Mouse (Mus musculus): Measurements from ENCODE around the gene Spint1. TPM values are rescaled to one million over a fixed set of nuclear protein-coding genes. Genes with fewer than 3 reads are reported as not detected.

Spint1 gene
- polyA plus RNA-seq, 1 experiment: 0.82 TPM

GRCm38 (mm10) chr2:119277810-119278209, 40.6 kb downstream of the Spint1 start:
- Histone ChIP-seq H3ac (ENCODE audit: control insufficient read depth, insufficient read length, low read depth) (no peak overlapping the region), H3K4me3 (ENCODE audit: insufficient read depth, poor library complexity, severe bottlenecking) (no peak overlapping the region), H3K27me3 (ENCODE audit: control insufficient read depth, insufficient read depth, insufficient read length) (no peaks in the 10 kb centered on the region), H3K36me3 (ENCODE audit: control insufficient read depth, insufficient read depth) (no peaks in the 10 kb centered on the region), H3K79me3 (ENCODE audit: low read depth) (no peaks in the 10 kb centered on the region), H3K79me2 (ENCODE audit: control insufficient read depth, insufficient read depth) (no peaks in the 10 kb centered on the region)
- no peak for TF ChIP-seq MYOD1 (IDR thresholded peaks at IDR 0.05; ENCODE audit: control insufficient read depth, insufficient read length, low read depth)
- no peak for TF ChIP-seq MYOG (IDR thresholded peaks at IDR 0.05; ENCODE audit: control insufficient read depth, extremely low read depth, insufficient read length)
- TF ChIP-seq USF1 (IDR thresholded peaks at IDR 0.05; ENCODE audit: low read depth): no peak
- TF ChIP-seq CTCF (IDR thresholded peaks at IDR 0.05; ENCODE audit: control insufficient read depth, insufficient read depth, insufficient read length): no peak
- TF ChIP-seq CEBPB (IDR thresholded peaks at IDR 0.05; ENCODE audit: low read depth): no peak
- no peak for TF ChIP-seq MAX (IDR thresholded peaks at IDR 0.05)
- no peak for TF ChIP-seq FOSL1 (IDR thresholded peaks at IDR 0.05; ENCODE audit: insufficient read depth, low read length, poor library complexity, severe bottlenecking)

GRCm38 (mm10) chr2:119281899-119282565, 44.9 kb downstream of the Spint1 start:
- H3K27me3 ChIP-seq (ENCODE audit: control insufficient read depth, insufficient read depth, insufficient read length): no peaks in the 10 kb centered on the region
- no peaks in the 10 kb centered on the region for H3K36me3 ChIP-seq (ENCODE audit: control insufficient read depth, insufficient read depth)
- TF ChIP-seq USF1 (IDR thresholded peaks at IDR 0.05; ENCODE audit: low read depth) (no peak), CTCF (IDR thresholded peaks at IDR 0.05; ENCODE audit: control insufficient read depth, insufficient read depth, insufficient read length) (no peak), MYOD1 (IDR thresholded peaks at IDR 0.05; ENCODE audit: control insufficient read depth, insufficient read length, low read depth) (no peak), CEBPB (IDR thresholded peaks at IDR 0.05; ENCODE audit: low read depth) (no peak)
- H3K79me3 ChIP-seq (ENCODE audit: low read depth): no peaks in the 10 kb centered on the region
- H3K79me2 ChIP-seq (ENCODE audit: control insufficient read depth, insufficient read depth): no peaks in the 10 kb centered on the region
- H3ac ChIP-seq (ENCODE audit: control insufficient read depth, insufficient read length, low read depth): no peak overlapping the region
- H3K4me3 ChIP-seq (ENCODE audit: insufficient read depth, poor library complexity, severe bottlenecking): no peak overlapping the region

- no peak for TF ChIP-seq USF1 (IDR thresholded peaks at IDR 0.05; ENCODE audit: low read depth)
- no peak for TF ChIP-seq MAX (IDR thresholded peaks at IDR 0.05)
- no peak for TF ChIP-seq MYOD1 (IDR thresholded peaks at IDR 0.05; ENCODE audit: control insufficient read depth, insufficient read length, low read depth)
- TF ChIP-seq CTCF (IDR thresholded peaks at IDR 0.05; ENCODE audit: control insufficient read depth, insufficient read depth, insufficient read length): no peak
- TF ChIP-seq CEBPB (IDR thresholded peaks at IDR 0.05; ENCODE audit: low read depth): no peak
- no peak for TF ChIP-seq MYOG (IDR thresholded peaks at IDR 0.05; ENCODE audit: control insufficient read depth, extremely low read depth, insufficient read length)
- no peak for TF ChIP-seq FOSL1 (IDR thresholded peaks at IDR 0.05; ENCODE audit: insufficient read depth, low read length, poor library complexity, severe bottlenecking)
- Histone ChIP-seq H3K4me3 (ENCODE audit: insufficient read depth, poor library complexity, severe bottlenecking) (no peak overlapping the region), H3K79me2 (ENCODE audit: control insufficient read depth, insufficient read depth) (peaks cover 23% of the 10 kb centered on the region), H3K27me3 (ENCODE audit: control insufficient read depth, insufficient read depth, insufficient read length) (no peaks in the 10 kb centered on the region), H3K36me3 (ENCODE audit: control insufficient read depth, insufficient read depth) (peaks cover 14% of the 10 kb centered on the region), H3ac (ENCODE audit: control insufficient read depth, insufficient read length, low read depth) (no peak overlapping the region), H3K79me3 (ENCODE audit: low read depth) (peaks cover 11% of the 10 kb centered on the region)
These were observed 50.2 kb downstream of the Spint1 start for GRCm38 (mm10) chr2:119287372-119287771.

- Histone ChIP-seq H3K4me3 (ENCODE audit: insufficient read depth, poor library complexity, severe bottlenecking) (peak within 1 kb of the TSS; percentile 71), H3K79me3 (ENCODE audit: low read depth) (peaks cover 11% of the 10 kb centered on the region), H3K79me2 (ENCODE audit: control insufficient read depth, insufficient read depth) (peaks cover 23% of the 10 kb centered on the region), H3K27me3 (ENCODE audit: control insufficient read depth, insufficient read depth, insufficient read length) (no peaks in the 10 kb centered on the region), H3ac (ENCODE audit: control insufficient read depth, insufficient read length, low read depth) (peak within 1 kb of the TSS; percentile 83), H3K36me3 (ENCODE audit: control insufficient read depth, insufficient read depth) (peaks cover 17% of the 10 kb centered on the region)
- TF ChIP-seq MYOG (IDR thresholded peaks at IDR 0.05; ENCODE audit: control insufficient read depth, extremely low read depth, insufficient read length) (no peak), MAX (IDR thresholded peaks at IDR 0.05) (peak; percentile 62), CTCF (IDR thresholded peaks at IDR 0.05; ENCODE audit: control insufficient read depth, insufficient read depth, insufficient read length) (peak; percentile 97), FOSL1 (IDR thresholded peaks at IDR 0.05; ENCODE audit: insufficient read depth, low read length, poor library complexity, severe bottlenecking) (no peak), USF1 (IDR thresholded peaks at IDR 0.05; ENCODE audit: low read depth) (peak; percentile 72), CEBPB (IDR thresholded peaks at IDR 0.05; ENCODE audit: low read depth) (no peak), MYOD1 (IDR thresholded peaks at IDR 0.05; ENCODE audit: control insufficient read depth, insufficient read length, low read depth) (no peak)
These were observed 51.2 kb downstream of the Spint1 start, which contains the start of gene Vps18 for GRCm38 (mm10) chr2:119288270-119288882. Gene Vps18 (plus strand): TSS chr2:119288740.

GRCm38 (mm10) chr2:119289014-119289416, 51.9 kb downstream of the Spint1 start:
- H3K79me2 ChIP-seq (ENCODE audit: control insufficient read depth, insufficient read depth): peaks cover 23% of the 10 kb centered on the region
- peak overlapping the region; percentile 83 for H3ac ChIP-seq (ENCODE audit: control insufficient read depth, insufficient read length, low read depth)
- H3K27me3 ChIP-seq (ENCODE audit: control insufficient read depth, insufficient read depth, insufficient read length): no peaks in the 10 kb centered on the region
- TF ChIP-seq FOSL1 (IDR thresholded peaks at IDR 0.05; ENCODE audit: insufficient read depth, low read length, poor library complexity, severe bottlenecking) (no peak), MAX (IDR thresholded peaks at IDR 0.05) (no peak), USF1 (IDR thresholded peaks at IDR 0.05; ENCODE audit: low read depth) (no peak), CTCF (IDR thresholded peaks at IDR 0.05; ENCODE audit: control insufficient read depth, insufficient read depth, insufficient read length) (no peak), MYOG (IDR thresholded peaks at IDR 0.05; ENCODE audit: control insufficient read depth, extremely low read depth, insufficient read length) (no peak), MYOD1 (IDR thresholded peaks at IDR 0.05; ENCODE audit: control insufficient read depth, insufficient read length, low read depth) (no peak), CEBPB (IDR thresholded peaks at IDR 0.05; ENCODE audit: low read depth) (no peak)
- peak overlapping the region; percentile 71 for H3K4me3 ChIP-seq (ENCODE audit: insufficient read depth, poor library complexity, severe bottlenecking)
- peaks cover 11% of the 10 kb centered on the region for H3K79me3 ChIP-seq (ENCODE audit: low read depth)
- H3K36me3 ChIP-seq (ENCODE audit: control insufficient read depth, insufficient read depth): peaks cover 23% of the 10 kb centered on the region

All from C2C12 (cell line).